Mouse (Mus musculus) liver, postnatal 0 days (tissue): Measurements from ENCODE around the gene Treh. TPM values are rescaled to one million over a fixed set of nuclear protein-coding genes. Genes with fewer than 3 reads are reported as not detected.

Experiments
- ATAC-seq: fragments of 200-750 bp; cut with Nextera tagmentation; 2 replicates; pipeline ENCODE4 v1.8.0; 2017; ENCODE audit warnings: mild to moderate bottlenecking, moderate library complexity
- DNase-seq: peaks from one replicate; pipeline ENCODE4 v3.0.0-alpha.2; 2016
- H3K27ac ChIP-seq: fragments of 300-500 bp; sonication (generic); 2 replicates; pipeline ENCODE4 v1.5.1; 2014; ENCODE audit warnings: antibody characterized with exemption, moderate library complexity, mild to moderate bottlenecking, low read depth
- H3K27me3 ChIP-seq: fragments of 300-500 bp; sonication (generic); 2 replicates; pipeline ENCODE4 v1.6.1; 2014; ENCODE audit warnings: low read length, control low read depth, mixed read lengths; ENCODE audit not compliant: insufficient read depth
- H3K36me3 ChIP-seq: fragments of 300-500 bp; sonication (generic); replicated peaks from 2 replicates; pipeline ENCODE4 v1.6.1; 2014; ENCODE audit warnings: mild to moderate bottlenecking, control low read depth, low read length, moderate library complexity, mixed read lengths; ENCODE audit not compliant: insufficient read depth
- H3K4me1 ChIP-seq: fragments of 300-500 bp; sonication (generic); 2 replicates; pipeline ENCODE4 v1.6.1; 2014; ENCODE audit warnings: antibody characterized with exemption, mild to moderate bottlenecking, control low read depth; ENCODE audit not compliant: insufficient read depth
- H3K4me2 ChIP-seq: fragments of 300-500 bp; sonication (generic); 2 replicates; pipeline ENCODE4 v1.6.1; 2014; ENCODE audit warnings: low read depth, mild to moderate bottlenecking, low read length, moderate library complexity, mixed read lengths
- H3K4me3 ChIP-seq: fragments of 300-500 bp; sonication (generic); 2 replicates; pipeline ENCODE4 v1.5.1; 2014; ENCODE audit warnings: low read depth, low read length
- H3K9ac ChIP-seq: fragments of 300-500 bp; sonication (generic); replicated peaks from 2 replicates; pipeline ENCODE4 v1.6.1; 2014; ENCODE audit warnings: mild to moderate bottlenecking, moderate library complexity
- H3K9me3 ChIP-seq: fragments of 300-500 bp; sonication (generic); 2 replicates; pipeline ENCODE4 v1.6.1; 2016; ENCODE audit warnings: mild to moderate bottlenecking, control low read depth, low read length, mixed read lengths
- CTCF ChIP-seq: sonication (generic); IDR thresholded peaks from 2 replicates; pipeline ENCODE4 v1.5.1; 2016; ENCODE audit warnings: antibody characterized with exemption, low read depth
- EP300 ChIP-seq: IDR thresholded peaks from 2 replicates; pipeline ENCODE4 v1.6.1; 2016; ENCODE audit warnings: antibody characterized with exemption, low read depth, mild to moderate bottlenecking
- WGBS: fragments of 180-500 bp; shearing (Covaris S2); extraction: QIAGEN DNeasy Blood & Tissue Kit; methylation state at CpG from one replicate; pipeline ENCODE4 v1.1.7; 2014; ENCODE audit not compliant: insufficient replicate concordance; 5-methylcytosine and 5-hydroxymethylcytosine counted together
- polyA plus RNA-seq: library from polyadenylated mRNA; unstranded; fragments of >200 nt; fragmentation: Nextera tagmentation; extraction: Ambion mirVana; gene quantifications from 2 replicates; pipeline ENCODE4 v1.2.1, GENCODE M21; 2015

The Treh gene
- polyA plus RNA-seq, 1 experiment from 2014 or later, result 0.94 TPM

DNA sequence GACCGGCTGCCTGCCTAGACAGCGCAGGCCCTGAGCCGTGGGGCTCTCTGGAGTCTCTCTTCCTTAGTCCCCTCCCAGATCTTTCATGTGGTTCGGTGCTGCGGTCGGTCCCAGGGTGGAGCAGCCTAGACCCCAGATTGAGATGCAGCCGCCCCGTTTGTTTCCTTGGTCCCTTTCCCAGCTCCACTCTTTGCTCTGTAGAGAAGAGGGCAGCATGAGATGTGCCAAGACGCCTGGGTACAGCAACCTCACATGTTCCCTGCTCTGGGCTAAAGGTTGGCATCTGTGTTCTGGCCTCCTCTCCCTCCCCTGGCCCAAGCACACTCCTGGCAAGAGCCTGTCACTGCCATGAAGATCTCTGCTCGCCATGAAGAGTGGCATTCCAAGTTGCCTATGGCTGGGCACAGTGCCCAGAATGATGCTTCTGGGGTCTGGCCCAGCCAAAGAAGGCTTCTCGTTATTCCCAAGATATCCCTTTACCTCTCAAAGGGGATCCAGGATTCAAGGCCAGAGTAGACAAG lies 50.5 kb downstream of the Treh start:
- H3K27ac ChIP-seq, result peak overlapping the region; percentile 16; the same call in 1 of the 2 replicates
- H3K4me1 ChIP-seq, result peaks cover 12% of the 10 kb centered on the region
- ATAC-seq (no peak), DNase-seq (no peak)
- H3K4me2 ChIP-seq, result no peak overlapping the region
- TF ChIP-seq EP300, result no peak
- TF ChIP-seq CTCF, result no peak
- no peaks in the 10 kb centered on the region for H3K9me3 ChIP-seq
- H3K4me3 ChIP-seq, result no peak overlapping the region
- H3K36me3 ChIP-seq, result no peaks in the 10 kb centered on the region
- no peak overlapping the region for H3K9ac ChIP-seq
- WGBS, result 69% methylated on average over 11 of the region's 11 CpGs
- no peaks in the 10 kb centered on the region; the same call in 1 of the 2 replicates for H3K27me3 ChIP-seq

DNA sequence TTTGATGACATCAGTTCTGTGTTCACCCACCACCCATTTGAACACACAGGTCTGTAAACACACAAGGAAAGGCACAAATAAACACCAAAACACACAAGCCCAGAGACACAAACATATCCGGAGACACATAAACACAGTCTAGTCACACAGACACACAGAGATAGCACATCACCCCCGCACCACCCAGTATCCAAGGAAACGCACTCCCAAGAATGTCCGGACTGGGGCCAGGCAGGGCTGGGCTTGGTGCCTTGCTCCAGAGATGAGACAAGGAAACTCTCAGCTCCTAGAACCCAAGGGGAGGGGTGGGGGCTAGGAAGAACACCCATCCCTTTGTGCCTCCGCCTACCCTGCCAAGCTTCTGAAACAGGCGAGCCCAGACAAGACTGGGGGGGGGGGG lies 51.2 kb downstream of the Treh start:
- Histone ChIP-seq H3K4me2 (no peak overlapping the region), H3K27ac (0 out of 2 replicates have a peak overlapping the region, but pooled peaks have one; percentile 16), H3K4me3 (no peak overlapping the region), H3K36me3 (no peaks in the 10 kb centered on the region), H3K9ac (no peak overlapping the region), H3K27me3 (no peaks in the 10 kb centered on the region; the same call in 1 of the 2 replicates), H3K4me1 (peaks cover 12% of the 10 kb centered on the region), H3K9me3 (no peaks in the 10 kb centered on the region)
- WGBS, result 72% methylated on average over 6 of the region's 6 CpGs
- DNase-seq (no peak), ATAC-seq (no peak)
- TF ChIP-seq CTCF, result no peak
- no peak for TF ChIP-seq EP300

DNA sequence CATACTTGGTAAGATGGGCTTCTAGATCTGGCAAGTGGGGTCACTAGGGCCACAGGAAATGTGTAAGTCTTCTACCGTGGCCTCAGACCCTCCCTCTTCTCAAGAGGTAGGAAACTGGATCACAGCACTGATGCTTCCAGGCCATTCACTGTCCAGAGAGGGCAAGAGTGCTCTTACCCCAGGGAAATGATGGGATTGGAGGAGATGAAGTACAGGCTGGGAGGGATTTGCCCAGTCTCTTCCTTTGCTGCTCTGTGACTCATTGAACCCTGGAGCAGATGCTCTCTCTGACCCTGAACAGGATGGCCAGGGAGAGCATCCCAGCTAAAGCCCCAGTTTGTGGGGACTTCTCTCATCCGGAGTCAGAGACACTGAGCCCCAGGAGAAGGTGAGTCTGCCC lies 51.6 kb downstream of the Treh start:
- TF ChIP-seq EP300 (no peak), CTCF (no peak)
- Histone ChIP-seq H3K4me2 (no peak overlapping the region), H3K36me3 (no peaks in the 10 kb centered on the region), H3K9ac (no peak overlapping the region), H3K4me3 (no peak overlapping the region), H3K9me3 (no peaks in the 10 kb centered on the region), H3K4me1 (peaks cover 12% of the 10 kb centered on the region), H3K27me3 (no peaks in the 10 kb centered on the region; the same call in 1 of the 2 replicates), H3K27ac (no peak overlapping the region)
- 57% methylated on average over 2 of the region's 2 CpGs for WGBS
- no peak for ATAC-seq
- no peak for DNase-seq

DNA sequence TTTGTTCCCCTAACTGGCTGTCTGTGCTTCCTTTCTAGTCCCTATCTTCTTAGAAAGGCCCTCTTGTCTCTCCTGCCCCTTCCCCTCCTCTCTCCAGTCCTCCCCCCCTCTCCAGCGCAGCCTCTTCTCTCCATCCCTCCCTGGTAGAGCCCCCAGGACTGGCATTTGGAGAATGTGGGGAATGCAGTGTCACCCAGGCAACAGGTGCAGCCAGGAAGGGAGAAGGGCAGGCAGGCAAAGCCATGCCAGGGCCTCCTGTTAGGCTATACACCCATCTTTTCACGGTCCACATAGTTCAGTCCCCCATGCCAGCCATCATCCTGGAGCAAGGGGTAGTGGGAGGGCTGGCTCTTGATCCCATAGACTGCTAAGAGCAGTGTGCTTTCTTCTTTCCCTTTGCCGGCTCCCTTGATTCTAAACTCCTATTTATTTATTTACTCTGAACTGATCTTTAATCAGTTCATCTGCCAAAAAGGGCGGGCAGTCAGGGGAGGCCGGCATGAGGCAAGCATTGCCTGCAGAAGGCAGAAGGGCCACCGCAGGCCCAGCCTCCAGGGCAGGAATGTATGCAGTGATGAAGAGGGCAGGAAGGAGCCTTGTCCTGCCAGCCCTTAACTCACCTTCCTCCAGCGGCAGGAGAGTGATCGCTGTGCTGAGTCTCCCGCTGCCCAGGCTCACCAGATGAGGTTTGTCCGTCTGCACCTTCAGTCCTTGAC lies 53.6 kb downstream of the Treh start:
- Histone ChIP-seq H3K9ac (no peak overlapping the region), H3K4me3 (no peak overlapping the region), H3K9me3 (no peaks in the 10 kb centered on the region), H3K4me1 (peaks cover under 1% of the 10 kb centered on the region; the same call in 1 of the 2 replicates), H3K27me3 (no peaks in the 10 kb centered on the region), H3K36me3 (no peaks in the 10 kb centered on the region), H3K4me2 (no peak overlapping the region), H3K27ac (no peak overlapping the region)
- ATAC-seq, result no peak
- 58% methylated on average over 10 of the region's 10 CpGs for WGBS
- TF ChIP-seq EP300 (no peak), CTCF (no peak)
- DNase-seq, result no peak

DNA sequence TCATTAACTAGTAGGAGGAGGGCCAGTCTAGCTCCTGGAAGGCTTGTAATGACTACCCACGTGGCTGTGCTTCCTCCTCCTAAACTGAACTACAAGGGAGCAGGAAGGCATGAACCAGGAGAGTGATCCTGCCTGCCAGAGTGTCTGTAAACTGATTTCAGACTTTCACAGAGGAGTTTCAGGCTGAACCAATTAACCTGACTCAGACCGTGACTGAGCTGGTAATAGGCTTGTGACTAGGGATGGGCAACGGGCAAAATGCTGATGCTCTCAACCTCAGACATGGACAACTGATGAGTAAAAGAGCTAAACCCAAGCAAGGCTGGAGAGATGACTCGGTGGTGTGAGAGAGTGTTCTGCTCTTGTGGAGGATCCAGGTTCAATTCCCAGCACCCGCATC lies 54.4 kb downstream of the Treh start:
- ATAC-seq (no peak), DNase-seq (no peak)
- TF ChIP-seq CTCF, result no peak
- no peak for TF ChIP-seq EP300
- Histone ChIP-seq H3K4me2 (no peak overlapping the region), H3K9me3 (no peaks in the 10 kb centered on the region), H3K4me1 (0 out of 2 replicates have a peak, but pooled peaks cover 3% of the 10 kb centered on the region), H3K36me3 (no peaks in the 10 kb centered on the region), H3K27ac (no peak overlapping the region), H3K27me3 (peaks cover 7% of the 10 kb centered on the region; the same call in 1 of the 2 replicates), H3K9ac (no peak overlapping the region), H3K4me3 (no peak overlapping the region)
- 71% methylated on average over 5 of the region's 5 CpGs for WGBS

DNA sequence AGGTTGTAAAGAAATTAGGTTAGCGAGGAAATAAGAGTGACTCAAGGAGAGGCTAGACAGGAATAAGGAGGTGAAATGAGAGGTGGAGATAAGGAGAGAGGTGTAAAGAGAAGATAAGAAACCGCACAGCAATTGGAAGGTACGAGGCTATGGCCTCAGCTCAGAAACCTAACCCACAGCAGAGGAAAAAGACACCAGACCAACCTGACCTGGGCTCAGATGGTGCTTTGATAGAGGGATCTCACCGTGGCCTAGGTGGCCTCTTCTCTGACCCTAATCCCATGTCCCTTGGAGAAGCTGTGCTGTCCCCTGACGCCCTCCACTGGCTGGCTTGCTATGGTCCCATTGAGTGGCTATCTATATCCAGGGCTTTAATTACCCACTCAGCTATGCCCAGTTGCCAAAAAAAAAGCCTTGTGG lies 59.1 kb downstream of the Treh start:
- 34% methylated on average over 5 of the region's 5 CpGs for WGBS
- H3K4me3 ChIP-seq, result no peak overlapping the region
- H3K27me3 ChIP-seq, result peaks cover 35% of the 10 kb centered on the region
- ATAC-seq, result no peak
- TF ChIP-seq CTCF (no peak), EP300 (no peak)
- H3K9me3 ChIP-seq, result no peaks in the 10 kb centered on the region
- no peak overlapping the region for H3K4me2 ChIP-seq
- DNase-seq, result no peak
- H3K4me1 ChIP-seq, result peaks cover 14% of the 10 kb centered on the region
- no peak overlapping the region for H3K27ac ChIP-seq
- no peaks in the 10 kb centered on the region for H3K36me3 ChIP-seq
- H3K9ac ChIP-seq, result no peak overlapping the region
